Mouse (Mus musculus): ENCODE results near the gene Csf1. TPM values are rescaled to one million over a fixed set of nuclear protein-coding genes. Genes with fewer than 3 reads are reported as not detected.

Csf1 gene
- total and polyA plus RNA-seq, 3 experiments, result 0.12 to 0.19 TPM; not detected in 1

DNA sequence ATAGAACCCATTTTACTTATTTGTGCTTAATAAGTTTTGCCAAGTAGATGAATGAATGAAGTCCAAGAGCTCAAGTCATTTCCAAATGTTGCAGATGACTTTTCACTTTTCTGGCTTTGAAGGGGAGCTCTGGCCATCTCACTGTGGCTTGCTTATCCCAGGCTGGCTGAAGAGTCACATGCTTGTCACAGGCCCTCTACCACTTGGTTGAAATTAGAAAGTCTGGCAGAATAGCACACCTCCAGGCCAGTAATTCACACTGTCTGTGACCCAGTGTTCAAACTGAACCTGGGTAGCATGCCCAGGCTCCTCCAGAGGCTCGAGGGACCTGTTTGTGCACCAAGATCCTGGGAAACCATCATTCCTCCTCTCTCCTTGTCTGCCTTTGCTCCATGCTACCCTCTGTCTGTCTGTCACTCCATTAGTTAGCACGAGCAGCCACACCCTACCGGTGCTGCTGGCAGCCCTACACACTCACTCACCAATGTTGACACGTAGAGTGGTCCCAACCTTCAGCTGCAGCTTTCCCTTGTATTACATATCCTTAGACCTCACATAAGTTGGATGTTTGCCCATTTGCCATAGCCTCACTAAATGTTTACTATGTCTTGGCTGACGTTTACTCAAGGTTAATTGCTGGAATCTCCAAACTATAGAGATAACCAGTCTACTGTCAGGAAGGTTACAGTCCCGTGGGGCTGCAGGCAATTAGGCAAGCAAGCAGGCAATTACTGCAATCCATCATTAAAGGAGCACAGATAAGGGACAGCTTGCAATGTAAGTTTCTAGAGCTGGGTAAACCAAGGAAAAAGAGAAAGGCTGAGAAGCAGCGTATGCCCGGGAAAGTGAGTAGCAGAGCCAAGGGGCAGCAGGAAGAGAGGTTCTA, 8.1 kb upstream of the Csf1 start:
- Histone ChIP-seq H3K4me1 (ENCODE audit: control insufficient read depth in 1 of 2, insufficient read depth in 2 of 2, low read length in 2 of 2) (no peaks in the 10 kb centered on the region), H3K36me3 (ENCODE audit: control insufficient read depth in 1 of 2, insufficient read depth in 2 of 2, low read length in 2 of 2) (no peaks in the 10 kb centered on the region), H3K27me3 (ENCODE audit: control insufficient read depth in 1 of 2, insufficient read depth in 2 of 2, low read length in 2 of 2) (peaks cover 28 to 33% of the 10 kb centered on the region in 2 experiments), H3K79me2 (ENCODE audit: control insufficient read depth, insufficient read depth, low read length, poor library complexity) (no peaks in the 10 kb centered on the region), H3K9ac (ENCODE audit: control insufficient read depth, low read depth, low read length, poor library complexity, severe bottlenecking) (no peak overlapping the region), H3K4me3 (ENCODE audit: control insufficient read depth in 1 of 2, insufficient read depth in 1 of 2, low read depth in 2 of 2, low read length in 2 of 2) (no peak overlapping the region), H3K27ac (ENCODE audit: control insufficient read depth, low read depth, low read length) (no peak overlapping the region), H3K9me3 (replicated peaks; ENCODE audit: insufficient read depth, low read length) (no peaks in the 10 kb centered on the region)
- TF ChIP-seq MEF2A (IDR thresholded peaks at IDR 0.05; ENCODE audit: extremely low read depth, insufficient replicate concordance, low read depth, low read length, poor library complexity, severe bottlenecking) (no peak), POLR2AphosphoS2 (IDR thresholded peaks at IDR 0.05; ENCODE audit: low read length) (no peak), MXI1 (IDR thresholded peaks at IDR 0.05; ENCODE audit: low read depth, low read length) (no peak), HCFC1 (IDR thresholded peaks at IDR 0.05; ENCODE audit: low read depth, low read length) (no peak), UBTF (IDR thresholded peaks at IDR 0.05; ENCODE audit: borderline replicate concordance, insufficient read depth, low read depth, low read length) (no peak), TCF12 (IDR thresholded peaks at IDR 0.05; ENCODE audit: low read depth, low read length) (no peak), USF2 (IDR thresholded peaks at IDR 0.05; ENCODE audit: borderline replicate concordance in 1 of 2, insufficient read depth in 1 of 2, low read depth in 1 of 2, low read length in 2 of 2) (no peak), MAX (IDR thresholded peaks at IDR 0.05; ENCODE audit: low read length) (no peak), CHD2 (IDR thresholded peaks at IDR 0.05; ENCODE audit: low read length) (no peak), GATA1 (IDR thresholded peaks at IDR 0.05; ENCODE audit: low read depth, low read length) (no peak), TAL1 (IDR thresholded peaks at IDR 0.05; ENCODE audit: low read length) (no peak), ELF1 (IDR thresholded peaks at IDR 0.05; ENCODE audit: low read depth, low read length) (no peak), GABPA (IDR thresholded peaks at IDR 0.05; ENCODE audit: low read depth, low read length) (no peak), POLR2AphosphoS5 (IDR thresholded peaks at IDR 0.05; ENCODE audit: borderline replicate concordance, low read depth, low read length) (no peak), TBP (IDR thresholded peaks at IDR 0.05; ENCODE audit: low read depth, low read length) (no peak), JUND (IDR thresholded peaks at IDR 0.05; ENCODE audit: low read depth, low read length) (no peak), RCOR1 (IDR thresholded peaks at IDR 0.05; ENCODE audit: low read depth, low read length) (no peak)
- DNase-seq (ENCODE audit: low read depth, low spot score), result no peak

DNA sequence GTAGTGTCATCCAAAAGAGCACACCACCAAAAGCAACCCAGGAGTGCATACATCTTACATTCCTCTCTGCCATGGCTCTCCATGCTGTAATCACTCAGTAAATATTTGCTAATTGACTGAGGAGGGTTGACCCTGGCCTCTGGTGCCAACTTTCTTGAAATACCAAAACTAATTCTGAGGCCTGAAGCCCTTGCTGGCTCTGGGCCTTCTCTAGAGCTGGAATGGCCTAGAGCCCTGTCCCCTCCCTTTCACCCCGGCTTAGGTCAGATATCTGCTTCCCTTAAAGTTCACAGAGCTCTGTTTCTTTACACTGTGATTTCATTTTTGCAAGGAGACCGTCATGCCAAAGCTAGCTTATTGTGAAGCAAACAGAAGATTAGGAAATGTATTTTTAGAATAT, 6.5 kb upstream of the Csf1 start:
- no peak overlapping the region for H3K4me3 ChIP-seq (ENCODE audit: control insufficient read depth in 1 of 2, insufficient read depth in 1 of 2, low read depth in 2 of 2, low read length in 2 of 2)
- no peaks in the 10 kb centered on the region for H3K79me2 ChIP-seq (ENCODE audit: control insufficient read depth, insufficient read depth, low read length, poor library complexity)
- no peak overlapping the region for H3K27ac ChIP-seq (ENCODE audit: control insufficient read depth, low read depth, low read length)
- DNase-seq (ENCODE audit: low read depth, low spot score), result no peak
- H3K9ac ChIP-seq (ENCODE audit: control insufficient read depth, low read depth, low read length, poor library complexity, severe bottlenecking), result no peak overlapping the region
- no peaks in the 10 kb centered on the region for H3K36me3 ChIP-seq (ENCODE audit: control insufficient read depth in 1 of 2, insufficient read depth in 2 of 2, low read length in 2 of 2)
- peaks cover 26 to 33% of the 10 kb centered on the region in 2 experiments for H3K27me3 ChIP-seq (ENCODE audit: control insufficient read depth in 1 of 2, insufficient read depth in 2 of 2, low read length in 2 of 2)
- no peaks in the 10 kb centered on the region for H3K4me1 ChIP-seq (ENCODE audit: control insufficient read depth in 1 of 2, insufficient read depth in 2 of 2, low read length in 2 of 2)
- no peaks in the 10 kb centered on the region for H3K9me3 ChIP-seq (replicated peaks; ENCODE audit: insufficient read depth, low read length)
- TF ChIP-seq ZMIZ1 (IDR thresholded peaks at IDR 0.05; ENCODE audit: low read depth, low read length) (no peak), TAL1 (IDR thresholded peaks at IDR 0.05; ENCODE audit: low read length) (no peak), CTCF (IDR thresholded peaks at IDR 0.05 in 2 of 3, conservative IDR thresholded peaks at IDR 0.05 in 1 of 3; ENCODE audit: control insufficient read depth in 1 of 3, insufficient read depth in 1 of 3, low read depth in 2 of 3, low read length in 3 of 3, poor library complexity in 1 of 3, severe bottlenecking in 1 of 3) (no peak), CHD2 (IDR thresholded peaks at IDR 0.05; ENCODE audit: low read length) (no peak), EP300 (IDR thresholded peaks at IDR 0.05; ENCODE audit: low read depth in 1 of 2, low read length in 2 of 2) (no peak), RCOR1 (IDR thresholded peaks at IDR 0.05; ENCODE audit: low read depth, low read length) (no peak), POLR2AphosphoS2 (IDR thresholded peaks at IDR 0.05; ENCODE audit: low read length) (no peak), ZKSCAN1 (IDR thresholded peaks at IDR 0.05; ENCODE audit: low read depth, low read length) (no peak), POLR2AphosphoS5 (IDR thresholded peaks at IDR 0.05; ENCODE audit: borderline replicate concordance, low read depth, low read length) (no peak), UBTF (IDR thresholded peaks at IDR 0.05; ENCODE audit: borderline replicate concordance, insufficient read depth, low read depth, low read length) (no peak), MAX (IDR thresholded peaks at IDR 0.05; ENCODE audit: low read length) (no peak), GABPA (IDR thresholded peaks at IDR 0.05; ENCODE audit: low read depth, low read length) (no peak), TCF12 (IDR thresholded peaks at IDR 0.05; ENCODE audit: low read depth, low read length) (no peak), NELFE (IDR thresholded peaks at IDR 0.05; ENCODE audit: low read depth, low read length) (no peak), MXI1 (IDR thresholded peaks at IDR 0.05; ENCODE audit: low read depth, low read length) (no peak), TBP (IDR thresholded peaks at IDR 0.05; ENCODE audit: low read depth, low read length) (no peak), MYC (IDR thresholded peaks at IDR 0.05; ENCODE audit: low read depth, low read length) (no peak), ZNF384 (IDR thresholded peaks at IDR 0.05; ENCODE audit: low read depth, low read length) (no peak), E2F4 (IDR thresholded peaks at IDR 0.05; ENCODE audit: borderline replicate concordance, low read depth, low read length) (no peak)

All from MEL (cell line).